Mouse (Mus musculus) spleen, adult 2 months (tissue): ENCODE results near the gene Vamp8. TPM values are rescaled to one million over a fixed set of nuclear protein-coding genes. Genes with fewer than 3 reads are reported as not detected.

ENCODE experiments used
- DNase-seq, 2 experiments: peaks; one replicate each; pipeline versions ENCODE4 v3.0.0 to v3.0.0-alpha.2; 2012 to 2021; ENCODE audit warnings: low spot score in 2 of 2, low read depth in 1 of 2
- H3K27ac ChIP-seq: fragments of 200-500 bp; 2 replicates; pipeline ENCODE4 v1.5.1; 2012; ENCODE audit warnings: low read length, inconsistent platforms; ENCODE audit not compliant: insufficient read depth
- H3K27me3 ChIP-seq: fragments of 200-500 bp; 2 replicates; pipeline ENCODE4 v1.6.1; 2012; ENCODE audit warnings: mild to moderate bottlenecking, moderate library complexity, low read length, inconsistent platforms; ENCODE audit not compliant: control insufficient read depth, insufficient read depth
- H3K36me3 ChIP-seq: fragments of 200-500 bp; 2 replicates; pipeline ENCODE4 v1.6.1; 2012; ENCODE audit warnings: mild to moderate bottlenecking, low read length, inconsistent platforms; ENCODE audit not compliant: control insufficient read depth, insufficient read depth
- H3K4me1 ChIP-seq: fragments of 200-500 bp; 2 replicates; pipeline ENCODE4 v1.6.1; 2011; ENCODE audit warnings: inconsistent platforms; ENCODE audit not compliant: control insufficient read depth, insufficient read depth, insufficient read length
- H3K4me3 ChIP-seq: fragments of 200-500 bp; 2 replicates; pipeline ENCODE4 v1.5.1; 2011; ENCODE audit warnings: mild to moderate bottlenecking, inconsistent platforms; ENCODE audit not compliant: insufficient read depth, insufficient read length; ENCODE audit errors: extremely low read depth
- CTCF ChIP-seq: fragments of 200-500 bp; IDR thresholded peaks from 2 replicates; pipeline ENCODE4 v1.5.1; 2011; ENCODE audit warnings: mild to moderate bottlenecking, inconsistent platforms; ENCODE audit not compliant: insufficient read depth, insufficient read length, insufficient replicate concordance; ENCODE audit errors: extremely low read depth
- POLR2A ChIP-seq: fragments of 200-500 bp; IDR thresholded peaks from 2 replicates; pipeline ENCODE4 v1.6.1; 2011; ENCODE audit warnings: low read depth, low read length, inconsistent platforms
- WGBS: fragments of 180-500 bp; shearing (Covaris S2); methylation state at CpG from one replicate; pipeline ENCODE4 v1.1.7; 2018; 5-methylcytosine and 5-hydroxymethylcytosine counted together
- polyA plus RNA-seq: library from polyadenylated mRNA; depleted of rRNA; stranded (reverse); fragments of >200 nt; gene quantifications from 2 replicates; pipeline ENCODE4 v1.2.3, GENCODE M21; 2012

Vamp8 gene
- polyA plus RNA-seq, 1 experiment = 107 TPM

DNA sequence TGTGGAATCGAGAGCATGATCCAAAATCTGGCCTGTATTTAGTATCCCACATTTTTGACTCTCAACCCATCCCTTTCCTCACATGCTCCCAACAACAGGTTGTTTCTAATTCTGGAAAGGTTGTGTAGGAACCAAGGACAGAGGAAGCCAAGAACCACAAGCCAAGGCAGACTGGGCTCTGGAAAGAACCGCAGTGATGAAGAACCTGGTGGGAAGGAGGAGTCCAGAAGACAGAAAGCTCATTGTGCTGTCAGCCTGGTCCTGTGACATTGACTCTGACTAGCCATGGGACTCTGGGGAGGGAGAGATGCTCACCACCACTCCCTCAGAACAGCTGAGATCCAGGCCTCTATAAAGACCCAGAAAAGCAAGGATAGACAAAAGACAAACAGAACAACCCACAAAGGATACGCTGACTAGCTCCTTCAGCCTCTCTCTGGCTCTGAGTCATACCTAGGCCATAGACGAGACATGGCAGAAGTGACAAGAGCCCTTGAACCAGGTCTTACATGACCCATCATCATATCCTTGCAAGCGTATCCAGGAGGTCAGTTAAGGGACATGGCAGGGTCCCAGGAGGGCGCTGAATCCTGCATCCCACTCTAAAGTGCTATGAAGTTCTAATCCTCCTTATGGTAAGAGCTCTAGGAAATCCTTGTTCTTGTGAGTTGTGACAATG, 7.2 kb downstream of the Vamp8 start:
- no peaks in the 10 kb centered on the region for H3K27me3 ChIP-seq
- WGBS = 86% methylated on average over 6 of the region's 6 CpGs
- no peak for TF ChIP-seq POLR2A
- TF ChIP-seq CTCF = no peak
- H3K4me3 ChIP-seq = no peak overlapping the region
- no peak for DNase-seq
- peaks cover 6% of the 10 kb centered on the region; the same call in 1 of the 2 replicates for H3K4me1 ChIP-seq
- H3K36me3 ChIP-seq = peaks cover 10% of the 10 kb centered on the region
- 0 out of 2 replicates have a peak overlapping the region, but pooled peaks have one; percentile 30 for H3K27ac ChIP-seq

DNA sequence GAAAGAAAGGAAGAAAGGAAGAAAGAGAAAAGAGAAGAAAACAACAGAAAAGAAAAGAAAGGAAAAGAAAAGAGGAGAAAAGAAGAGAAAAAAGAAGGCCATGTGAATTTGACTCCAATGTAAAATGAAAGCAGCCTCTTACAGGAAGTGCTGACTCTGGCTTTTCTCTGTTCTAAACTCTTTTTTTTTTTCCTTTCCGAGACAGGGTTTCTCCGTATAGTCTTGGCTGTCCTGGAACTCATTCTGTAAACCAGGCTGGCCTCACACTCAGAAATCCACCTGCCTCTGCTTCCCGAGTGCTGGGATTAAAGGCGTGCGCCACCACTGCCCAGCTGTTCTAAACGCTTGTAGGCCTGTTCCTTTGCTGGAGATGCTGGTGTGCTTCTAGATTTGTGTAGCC, 8.0 kb downstream of the Vamp8 start:
- DNase-seq = no peak
- TF ChIP-seq CTCF (no peak), POLR2A (no peak)
- Histone ChIP-seq H3K4me1 (no peaks in the 10 kb centered on the region; the same call in 1 of the 2 replicates), H3K36me3 (peaks cover 6% of the 10 kb centered on the region), H3K27me3 (no peaks in the 10 kb centered on the region), H3K4me3 (no peak overlapping the region), H3K27ac (peak overlapping the region; percentile 30; the same call in 1 of the 2 replicates)
- WGBS = 60% methylated on average over 6 of the region's 6 CpGs

DNA sequence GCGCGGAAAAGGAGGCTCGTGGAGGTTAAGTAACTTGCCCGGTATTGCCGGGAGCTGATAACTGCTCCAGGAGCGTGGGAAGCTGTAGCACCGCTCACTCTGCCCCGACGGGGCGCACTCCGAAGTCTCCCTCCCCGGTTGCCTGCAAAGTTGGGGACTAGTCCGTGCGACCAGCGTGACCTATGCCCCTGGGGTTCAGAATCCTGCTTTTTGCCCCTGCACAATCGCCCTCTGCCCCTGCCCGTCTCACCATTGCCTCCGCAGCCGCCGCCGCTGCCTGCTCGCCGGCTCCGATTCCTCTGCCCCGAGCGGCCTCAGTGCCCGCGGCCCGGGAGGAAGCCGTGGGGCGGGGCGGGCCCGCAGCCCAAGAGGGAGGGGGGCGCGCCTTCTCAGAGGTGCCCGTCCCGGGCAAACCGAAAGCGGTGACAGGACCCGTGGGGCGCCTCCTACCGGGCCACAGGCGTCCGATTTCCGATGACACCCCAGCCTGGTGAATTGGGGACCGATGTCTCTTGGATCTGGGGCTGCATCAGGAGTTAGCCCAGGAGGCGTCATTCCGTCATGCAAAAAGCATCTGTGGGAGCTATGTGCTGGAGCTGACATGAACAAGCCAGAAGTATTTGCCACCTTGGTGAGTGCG, 10.3 kb downstream of the Vamp8 start, which contains the start of gene Vamp5:
Vamp5 (minus strand) TSS at position 338 of the 640 bp plus-strand sequence.
- Histone ChIP-seq H3K4me1 (peaks cover 3% of the 10 kb centered on the region), H3K4me3 (peak within 1 kb of the TSS; percentile 80), H3K27ac (peak within 1 kb of the TSS; percentile 86), H3K36me3 (peaks cover 4% of the 10 kb centered on the region), H3K27me3 (no peaks in the 10 kb centered on the region)
- WGBS = 1% methylated on average over 48 of the region's 49 CpGs
- TF ChIP-seq CTCF = peak; percentile 48; the same call in 1 of the 2 replicates
- no peak; the same call in 1 of the 2 replicates for TF ChIP-seq POLR2A
- DNase-seq = peak; percentile 72 to 92

DNA sequence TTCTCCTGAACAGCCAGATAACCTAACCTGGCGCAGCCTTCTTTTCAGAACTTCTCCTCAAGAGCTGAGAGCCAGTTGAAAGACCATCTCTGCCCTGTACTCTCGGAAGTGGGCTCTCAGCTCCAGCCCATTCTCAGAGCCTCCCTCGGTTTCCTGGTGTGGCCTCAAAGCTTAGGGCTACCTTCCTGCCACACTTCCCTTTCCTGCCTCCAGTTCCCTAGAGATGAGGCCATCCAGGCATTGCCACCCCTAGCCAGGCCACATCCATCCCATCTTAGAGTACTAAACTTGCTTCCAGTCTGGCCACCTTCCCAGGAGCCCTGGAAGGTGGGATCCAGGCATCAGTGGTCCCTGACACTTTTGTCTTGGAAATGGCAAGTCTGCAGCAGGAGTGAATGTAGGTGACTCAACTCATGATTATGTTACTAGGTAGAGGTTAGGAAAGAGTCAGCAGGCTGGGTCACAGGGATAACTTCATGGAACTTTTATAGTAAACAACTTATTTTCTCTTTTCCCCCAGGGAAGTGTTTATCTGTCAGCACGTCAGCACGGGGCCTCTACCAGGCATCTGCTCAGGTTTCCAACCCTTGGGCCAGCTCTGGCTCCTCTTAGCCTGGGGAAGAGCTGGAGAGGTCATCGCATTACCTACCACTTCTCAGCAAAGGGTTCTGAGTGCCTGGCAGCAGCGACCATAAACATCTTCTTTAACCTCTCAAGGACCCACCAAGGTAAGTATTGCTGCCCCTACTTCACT, 10.9 kb downstream of the Vamp8 start:
- DNase-seq = no peak
- 30% methylated on average over 7 of the region's 7 CpGs for WGBS
- H3K4me3 ChIP-seq = peak overlapping the region; percentile 80
- H3K27ac ChIP-seq = peak overlapping the region; percentile 86
- TF ChIP-seq CTCF = no peak
- no peak for TF ChIP-seq POLR2A
- H3K4me1 ChIP-seq = peaks cover 8% of the 10 kb centered on the region
- H3K36me3 ChIP-seq = no peaks in the 10 kb centered on the region
- H3K27me3 ChIP-seq = no peaks in the 10 kb centered on the region

DNA sequence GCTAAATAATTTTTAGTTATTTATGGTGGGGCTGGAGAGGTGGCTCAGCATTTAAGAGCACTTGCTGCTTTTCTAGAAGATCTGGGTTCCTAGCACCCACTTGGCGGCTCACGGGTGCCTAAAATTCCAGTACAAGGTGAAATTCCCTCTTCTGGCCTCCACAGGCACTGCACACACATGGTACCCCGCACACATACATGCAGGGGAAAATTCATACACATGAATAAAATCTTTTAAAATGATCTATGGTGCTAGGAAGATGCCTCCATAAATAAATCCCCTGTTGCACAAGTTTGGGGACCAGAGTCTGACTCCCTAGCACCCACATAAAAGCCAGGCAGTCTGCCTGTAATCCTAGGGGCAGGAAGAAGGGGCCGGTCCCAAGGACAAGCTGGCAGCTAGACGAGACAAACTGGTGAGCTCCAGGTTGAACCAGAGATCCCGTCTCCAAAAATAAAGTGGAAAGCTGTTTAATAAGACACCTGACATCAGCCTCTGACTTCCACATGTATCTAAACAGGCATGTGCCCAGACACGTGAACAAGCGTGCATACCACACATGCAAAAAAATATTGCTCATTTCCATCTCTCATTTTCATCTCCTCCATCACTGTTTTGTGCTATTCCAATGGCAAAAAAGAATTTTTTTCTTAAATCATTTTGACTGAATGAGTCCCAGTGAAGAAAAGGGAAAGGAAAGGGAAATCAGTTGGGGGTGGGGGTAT, 11.8 kb downstream of the Vamp8 start:
- no peak for TF ChIP-seq CTCF
- no peak for TF ChIP-seq POLR2A
- Histone ChIP-seq H3K4me1 (peaks cover 8% of the 10 kb centered on the region), H3K27ac (no peak overlapping the region), H3K27me3 (no peaks in the 10 kb centered on the region), H3K36me3 (no peaks in the 10 kb centered on the region), H3K4me3 (no peak overlapping the region)
- WGBS = 72% methylated on average over 8 of the region's 8 CpGs
- no peak for DNase-seq
